Mouse (Mus musculus): ENCODE data around the gene Frmd3.

GRCm38 (mm10) chr4:74110816-74111215 is 97.6 kb downstream of the Frmd3 start:
- TF ChIP-seq USF1 (IDR thresholded peaks at IDR 0.05; ENCODE audit: low read depth) (no peak), E2F4 (IDR thresholded peaks at IDR 0.05; ENCODE audit: insufficient read depth) (no peak), POLR2A (IDR thresholded peaks at IDR 0.05; ENCODE audit: insufficient read length, low read depth) (no peak), TCF12 (IDR thresholded peaks at IDR 0.05; ENCODE audit: insufficient read depth, poor library complexity, severe bottlenecking) (no peak), MAX (IDR thresholded peaks at IDR 0.05; ENCODE audit: low read depth) (no peak), POLR2AphosphoS2 (IDR thresholded peaks at IDR 0.05; ENCODE audit: insufficient read length, low read depth) (no peak), SRF (IDR thresholded peaks at IDR 0.05; ENCODE audit: control insufficient read depth, insufficient read length, low read depth) (no peak), MYOD1 (IDR thresholded peaks at IDR 0.05; ENCODE audit: control insufficient read depth in 1 of 3, insufficient read length in 2 of 3, low read depth in 2 of 3) (no peak)
